Mouse (Mus musculus) granulocyte monocyte progenitor cell, adult 5-6 weeks (primary cell): Measurements from ENCODE around the gene Scrg1. TPM values are rescaled to one million over a fixed set of nuclear protein-coding genes. Genes with fewer than 3 reads are reported as not detected.

Experiments
- ATAC-seq: replicated peaks from 2 replicates; pipeline ENCODE4 v1.8.0; 2016; ENCODE audit warnings: mild to moderate bottlenecking, moderate TSS enrichment, inconsistent platforms; ENCODE audit not compliant: poor library complexity, severe bottlenecking
- total RNA-seq, 2 experiments: library from RNA; stranded (forward) in 1 of 2; stranded (reverse) in 1 of 2; fragments of 200-712, 200-1000 nt in 1 of 2; fragments of >200 nt in 1 of 2; fragmentation: Nextera tagmentation in 1 of 2; gene quantifications; 2 replicates each; pipeline ENCODE4 v1.2.3; 2014 to 2017

Scrg1 gene
- total RNA-seq, 2 experiments from 2014 or later = not detected

GRCm38 (mm10) chr8:57451896-57452295 lies 3.8 kb upstream of the Scrg1 start:
- no peak for ATAC-seq

- no peak for ATAC-seq
Observed at GRCm38 (mm10) chr8:57453361-57453760, 2.4 kb upstream of the Scrg1 start.

- ATAC-seq = no peak
Observed at GRCm38 (mm10) chr8:57457152-57457551, 1.4 kb downstream of the Scrg1 start.

GRCm38 (mm10) chr8:57457942-57458341 lies 2.2 kb downstream of the Scrg1 start:
- no peak for ATAC-seq

GRCm38 (mm10) chr8:57462839-57463238 lies 7.1 kb downstream of the Scrg1 start:
- peak; percentile 98 for ATAC-seq

GRCm38 (mm10) chr8:57463757-57464156 lies 8.0 kb downstream of the Scrg1 start:
- ATAC-seq = 0 out of 2 replicates have a peak, but pooled peaks have one; percentile 15

- peak; percentile 65 for ATAC-seq
Observed at GRCm38 (mm10) chr8:57468624-57469023, 12.9 kb downstream of the Scrg1 start.

GRCm38 (mm10) chr8:57470863-57471262 lies 15.1 kb downstream of the Scrg1 start:
- ATAC-seq = no peak

GRCm38 (mm10) chr8:57473751-57474150 lies 18.0 kb downstream of the Scrg1 start:
- no peak for ATAC-seq

GRCm38 (mm10) chr8:57478406-57478805 lies 22.7 kb downstream of the Scrg1 start:
- ATAC-seq = peak; percentile 29

- peak; percentile 90 for ATAC-seq
Observed at GRCm38 (mm10) chr8:57479700-57480099, 24.0 kb downstream of the Scrg1 start.

GRCm38 (mm10) chr8:57480606-57481005 lies 24.9 kb downstream of the Scrg1 start:
- ATAC-seq = no peak

GRCm38 (mm10) chr8:57486491-57487440 lies 31.0 kb downstream of the Scrg1 start:
- peak; percentile 44 for ATAC-seq

GRCm38 (mm10) chr8:57487441-57488155 lies 31.9 kb downstream of the Scrg1 start, which contains the start of gene Sap30:
Sap30 (minus strand) TSS chr8:57487860.
- ATAC-seq = peak; percentile 88

- ATAC-seq = peak; percentile 53
Observed at GRCm38 (mm10) chr8:57488312-57488765, 32.6 kb downstream of the Scrg1 start.

GRCm38 (mm10) chr8:57489366-57489765 lies 33.6 kb downstream of the Scrg1 start:
- ATAC-seq = no peak

- no peak for ATAC-seq
Observed at GRCm38 (mm10) chr8:57489896-57490295, 34.2 kb downstream of the Scrg1 start.

GRCm38 (mm10) chr8:57491873-57492272 lies 36.1 kb downstream of the Scrg1 start:
- no peak for ATAC-seq

- no peak for ATAC-seq
Observed at GRCm38 (mm10) chr8:57498494-57498846, 42.7 kb downstream of the Scrg1 start.

GRCm38 (mm10) chr8:57498847-57499511 lies 43.3 kb downstream of the Scrg1 start:
- 0 out of 2 replicates have a peak, but pooled peaks have one; percentile 35 for ATAC-seq
